Mouse (Mus musculus) G1E (cell line): ENCODE measurements around the gene 2900011O08Rik. TPM values are rescaled to one million over a fixed set of nuclear protein-coding genes. Genes with fewer than 3 reads are reported as not detected.
"Not testable (repeated sequence)": the region's sequence is repeated elsewhere in the genome, so short reads cannot be mapped to it uniquely, and the experiment has no call there.

Experiments used
- ATAC-seq: 2 replicates; pipeline ENCODE4 v1.8.0; 2016; ENCODE audit warnings: mild to moderate bottlenecking; ENCODE audit not compliant: insufficient number of reproducible peaks, poor library complexity, low FRiP score, severe bottlenecking; ENCODE audit errors: extremely low read depth
- DNase-seq: peaks from one replicate; pipeline ENCODE4 v3.0.0; 2012; ENCODE audit warnings: low spot score
- H3K27me3 ChIP-seq: 2 replicates; pipeline ENCODE4 v1.6.1; 2012; ENCODE audit warnings: mild to moderate bottlenecking, low read length, inconsistent platforms; ENCODE audit not compliant: insufficient read depth
- H3K36me3 ChIP-seq: replicated peaks from 2 replicates; pipeline ENCODE3; 2012; ENCODE audit warnings: mild to moderate bottlenecking, inconsistent platforms
- H3K4me1 ChIP-seq: 2 replicates; pipeline ENCODE4 v1.6.1; 2012; ENCODE audit warnings: low read depth, low read length, inconsistent platforms, mixed read lengths; ENCODE audit not compliant: insufficient read depth
- H3K4me3 ChIP-seq: 2 replicates; pipeline ENCODE4 v1.5.1; 2012; ENCODE audit warnings: low read depth, mild to moderate bottlenecking, inconsistent platforms, low read length, moderate library complexity, mixed read lengths
- H3K9me3 ChIP-seq: replicated peaks from 2 replicates; pipeline ENCODE4 v1.6.1; 2012; ENCODE audit warnings: inconsistent platforms
- CTCF ChIP-seq: IDR thresholded peaks from 2 replicates; pipeline ENCODE4 v1.5.1; 2012; ENCODE audit warnings: low read depth, low read length, inconsistent platforms, mixed read lengths
- GATA1 ChIP-seq: IDR thresholded peaks from 2 replicates; pipeline ENCODE4 v1.6.1; 2012; ENCODE audit warnings: borderline replicate concordance, low read length, inconsistent platforms, mixed read lengths
- GATA2 ChIP-seq: IDR thresholded peaks from 2 replicates; pipeline ENCODE4 v1.6.1; 2012; ENCODE audit warnings: low read depth, low read length, inconsistent platforms, borderline replicate concordance
- POLR2AphosphoS5 ChIP-seq: IDR thresholded peaks from 2 replicates; pipeline ENCODE4 v1.6.1; 2012; ENCODE audit warnings: low read depth, low read length, inconsistent platforms; ENCODE audit not compliant: insufficient replicate concordance
- TAL1 ChIP-seq: conservative IDR thresholded peaks from 2 replicates; pipeline ENCODE4 v1.6.1; 2012; ENCODE audit warnings: low read depth, low read length, inconsistent platforms, mixed read lengths
- polyA plus RNA-seq: library from polyadenylated mRNA; stranded (reverse); fragments of >175 nt; gene quantifications from 2 replicates; pipeline ENCODE4 v1.2.3, GENCODE M21; 2012
- total RNA-seq, 2 experiments: library from RNA; stranded (forward) in 1 of 2; stranded (reverse) in 1 of 2; fragments of 200-1000 nt in 1 of 2; fragments of >200 nt in 1 of 2; fragmentation: Nextera tagmentation in 1 of 2; gene quantifications; 2 replicates each; pipeline ENCODE4 v1.2.3; 2014 to 2017

Gene 2900011O08Rik
- total and polyA plus RNA-seq, 3 experiments, result 0.05 TPM; not detected in 2

DNA sequence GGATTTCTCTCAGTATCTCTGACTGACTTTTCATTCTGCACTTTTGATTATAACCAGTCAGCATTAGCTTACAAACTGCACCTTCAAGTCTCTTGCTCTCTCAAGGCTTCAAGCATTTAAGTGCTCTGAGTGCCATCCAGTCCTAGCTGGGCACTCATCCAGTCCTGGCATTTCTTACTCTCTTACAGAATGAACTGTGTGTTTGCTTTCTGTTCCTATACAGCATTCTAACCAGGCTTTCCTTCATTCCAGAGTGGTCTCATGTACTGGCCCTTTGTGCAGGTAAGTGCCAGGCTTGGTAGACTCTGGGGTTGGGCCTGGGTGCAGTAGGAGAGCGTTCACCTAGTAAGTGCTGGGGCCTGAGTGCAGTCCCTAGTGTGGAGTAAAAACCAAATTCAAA is 40.1 kb upstream of the 2900011O08Rik start:
- no peaks in the 10 kb centered on the region for H3K4me1 ChIP-seq
- H3K4me3 ChIP-seq, result no peak overlapping the region
- H3K36me3 ChIP-seq, result no peaks in the 10 kb centered on the region
- DNase-seq (no peak), ATAC-seq (no peak)
- H3K9me3 ChIP-seq, result no peaks in the 10 kb centered on the region
- peaks cover 3% of the 10 kb centered on the region; the same call in 1 of the 2 replicates for H3K27me3 ChIP-seq
- TF ChIP-seq GATA1 (no peak), GATA2 (no peak), POLR2AphosphoS5 (no peak), CTCF (no peak), TAL1 (no peak)

DNA sequence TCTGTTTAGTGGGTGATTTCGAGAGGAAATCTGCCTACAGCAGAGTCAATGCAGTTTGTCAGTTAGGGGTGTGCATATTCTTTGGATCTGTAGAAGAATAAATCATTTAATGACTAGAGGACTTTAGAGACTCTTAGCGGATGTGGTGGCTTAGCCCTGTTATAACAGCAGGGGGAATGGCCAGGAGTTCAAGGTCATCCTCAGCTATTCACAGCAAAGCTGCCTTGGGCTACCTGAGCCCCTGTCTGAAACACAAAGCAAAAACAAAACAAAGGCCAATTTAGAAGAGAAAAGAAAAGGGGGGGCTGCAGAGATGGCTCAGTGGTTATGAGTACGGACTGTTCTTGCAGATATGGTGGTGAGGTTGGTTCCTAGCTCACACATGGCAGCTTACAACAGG is 35.2 kb upstream of the 2900011O08Rik start:
- no peak for ATAC-seq
- Histone ChIP-seq H3K4me1 (no peaks in the 10 kb centered on the region), H3K4me3 (no peak overlapping the region), H3K36me3 (no peaks in the 10 kb centered on the region), H3K27me3 (peaks cover 3% of the 10 kb centered on the region; the same call in 1 of the 2 replicates), H3K9me3 (no peaks in the 10 kb centered on the region)
- TF ChIP-seq TAL1 (no peak), GATA2 (no peak), POLR2AphosphoS5 (no peak), CTCF (no peak), GATA1 (no peak)
- no peak for DNase-seq

DNA sequence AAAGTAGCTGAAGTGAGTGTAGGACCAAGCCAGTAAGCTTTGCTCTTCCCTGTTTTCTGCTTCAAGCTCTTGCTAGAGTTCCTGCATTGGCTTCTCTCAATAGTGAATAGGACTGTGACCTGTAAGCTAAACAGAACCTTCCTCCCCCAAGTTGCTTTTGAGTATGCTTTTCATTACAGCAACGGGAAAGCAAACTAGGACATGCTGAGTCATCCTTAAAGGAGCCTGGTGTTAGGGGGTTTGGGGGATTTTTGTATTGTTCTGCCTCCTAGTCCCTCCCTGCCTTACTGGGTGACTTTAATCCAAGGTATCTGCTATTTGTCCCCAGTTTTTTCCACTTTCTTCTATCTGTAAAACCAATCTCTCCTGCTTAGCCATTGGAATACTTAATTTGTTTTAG is 24.4 kb upstream of the 2900011O08Rik start:
- Histone ChIP-seq H3K9me3 (no peaks in the 10 kb centered on the region), H3K4me3 (no peak overlapping the region), H3K36me3 (no peaks in the 10 kb centered on the region), H3K27me3 (peaks cover 5% of the 10 kb centered on the region; the same call in 1 of the 2 replicates), H3K4me1 (peaks cover 3% of the 10 kb centered on the region; the same call in 1 of the 2 replicates)
- TF ChIP-seq TAL1, result no peak
- no peak for TF ChIP-seq GATA2
- no peak for TF ChIP-seq GATA1
- no peak for TF ChIP-seq POLR2AphosphoS5
- TF ChIP-seq CTCF, result no peak
- ATAC-seq (no peak), DNase-seq (no peak)

GRCm38 (mm10) chr16:13969096-13969495 is 17.3 kb upstream of the 2900011O08Rik start:
- H3K27me3 ChIP-seq, result peaks cover 5% of the 10 kb centered on the region; the same call in 1 of the 2 replicates
- no peak for ATAC-seq
- no peak overlapping the region for H3K4me3 ChIP-seq
- TF ChIP-seq POLR2AphosphoS5, result no peak
- TF ChIP-seq GATA2, result no peak
- TF ChIP-seq CTCF, result no peak
- TF ChIP-seq TAL1, result no peak
- TF ChIP-seq GATA1, result no peak
- DNase-seq, result no peak
- no peaks in the 10 kb centered on the region for H3K9me3 ChIP-seq
- no peaks in the 10 kb centered on the region for H3K36me3 ChIP-seq
- H3K4me1 ChIP-seq, result no peaks in the 10 kb centered on the region

DNA sequence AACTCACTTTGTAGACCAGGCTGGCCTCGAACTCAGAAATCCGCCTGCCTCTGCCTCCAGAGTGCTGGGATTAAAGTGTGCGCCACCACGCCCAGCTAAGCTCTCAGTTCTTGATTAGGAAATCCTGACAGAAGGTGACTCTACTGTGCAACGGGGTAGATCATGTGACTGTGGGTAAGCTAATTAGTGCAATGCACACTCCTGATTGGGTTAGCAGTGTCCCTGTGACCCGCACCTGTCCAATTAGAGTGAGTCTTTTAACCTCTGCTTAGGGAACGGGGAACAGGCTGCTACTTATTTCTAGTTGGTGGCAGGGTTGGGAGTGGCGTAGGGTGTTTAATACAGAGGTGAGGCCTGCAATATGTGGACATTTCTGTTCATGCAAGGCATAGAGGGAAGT is 14.4 kb upstream of the 2900011O08Rik start:
- TF ChIP-seq TAL1 (no peak), POLR2AphosphoS5 (no peak), CTCF (no peak), GATA1 (no peak), GATA2 (no peak)

GRCm38 (mm10) chr16:13976358-13976896 is 10.0 kb upstream of the 2900011O08Rik start:
- H3K4me3 ChIP-seq, H3K9me3 ChIP-seq, H3K36me3 ChIP-seq, DNase-seq, H3K4me1 ChIP-seq, ATAC-seq, H3K27me3 ChIP-seq: not testable (repeated sequence)

More for the DNA sequence above, 14.4 kb upstream of the 2900011O08Rik start:
- Histone ChIP-seq H3K4me3 (no peak overlapping the region), H3K9me3 (no peaks in the 10 kb centered on the region), H3K27me3 (peaks cover 2% of the 10 kb centered on the region; the same call in 1 of the 2 replicates), H3K36me3 (no peaks in the 10 kb centered on the region), H3K4me1 (no peaks in the 10 kb centered on the region)
- DNase-seq, result no peak
- no peak for ATAC-seq

DNA sequence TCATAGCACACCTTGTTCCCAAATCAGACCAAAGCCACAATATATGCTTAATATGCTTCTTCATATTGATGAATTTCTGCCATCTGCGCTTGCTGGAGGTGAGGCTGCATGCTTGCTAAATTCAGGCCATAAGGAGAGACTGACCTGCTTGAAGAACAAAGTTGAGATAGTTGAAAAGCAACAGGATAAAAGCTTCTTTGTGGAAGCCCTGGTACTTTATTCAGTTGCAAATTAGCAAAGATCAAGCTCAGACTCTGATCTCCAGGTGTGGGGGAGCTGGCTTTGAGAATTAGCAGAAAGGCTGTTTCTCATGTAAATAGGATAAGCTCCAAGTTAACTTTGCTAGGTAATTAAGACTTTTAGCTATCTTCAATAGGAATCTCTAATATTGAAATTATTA is 9.4 kb upstream of the 2900011O08Rik start:
- H3K4me3 ChIP-seq, H3K36me3 ChIP-seq, H3K27me3 ChIP-seq, DNase-seq, H3K4me1 ChIP-seq, ATAC-seq, H3K9me3 ChIP-seq: not testable (repeated sequence)

DNA sequence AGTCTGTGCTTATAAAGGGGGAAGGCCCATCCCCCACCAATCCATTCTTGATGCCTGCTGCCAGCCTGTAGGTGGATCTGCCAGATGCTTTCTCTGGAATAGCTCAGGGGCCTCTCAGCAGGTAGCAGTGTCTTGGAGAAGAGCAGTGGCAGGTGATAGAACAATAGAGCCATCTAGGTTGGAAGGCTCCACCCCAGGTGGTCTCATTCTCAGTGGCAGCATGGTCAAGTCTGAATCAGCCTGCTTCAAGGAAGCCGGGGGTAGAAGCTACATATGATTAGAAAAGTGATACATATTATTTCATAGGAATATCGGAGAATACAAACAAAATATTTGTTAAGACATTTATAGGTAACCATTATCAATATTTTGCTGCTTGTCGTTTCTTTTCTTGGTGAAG is 4.7 kb upstream of the 2900011O08Rik start:
- not testable (repeated sequence) for H3K27me3 ChIP-seq, H3K4me3 ChIP-seq, ATAC-seq, H3K36me3 ChIP-seq, H3K9me3 ChIP-seq, DNase-seq, H3K4me1 ChIP-seq
